Mouse (Mus musculus): ENCODE measurements at regions not wholly inside any gene's neighbourhood (a gene's known extent, or its start where the extent isn't known, plus 50 kb on each side); places are given as distances from the start of the nearest gene placed in this dataset.

DNA sequence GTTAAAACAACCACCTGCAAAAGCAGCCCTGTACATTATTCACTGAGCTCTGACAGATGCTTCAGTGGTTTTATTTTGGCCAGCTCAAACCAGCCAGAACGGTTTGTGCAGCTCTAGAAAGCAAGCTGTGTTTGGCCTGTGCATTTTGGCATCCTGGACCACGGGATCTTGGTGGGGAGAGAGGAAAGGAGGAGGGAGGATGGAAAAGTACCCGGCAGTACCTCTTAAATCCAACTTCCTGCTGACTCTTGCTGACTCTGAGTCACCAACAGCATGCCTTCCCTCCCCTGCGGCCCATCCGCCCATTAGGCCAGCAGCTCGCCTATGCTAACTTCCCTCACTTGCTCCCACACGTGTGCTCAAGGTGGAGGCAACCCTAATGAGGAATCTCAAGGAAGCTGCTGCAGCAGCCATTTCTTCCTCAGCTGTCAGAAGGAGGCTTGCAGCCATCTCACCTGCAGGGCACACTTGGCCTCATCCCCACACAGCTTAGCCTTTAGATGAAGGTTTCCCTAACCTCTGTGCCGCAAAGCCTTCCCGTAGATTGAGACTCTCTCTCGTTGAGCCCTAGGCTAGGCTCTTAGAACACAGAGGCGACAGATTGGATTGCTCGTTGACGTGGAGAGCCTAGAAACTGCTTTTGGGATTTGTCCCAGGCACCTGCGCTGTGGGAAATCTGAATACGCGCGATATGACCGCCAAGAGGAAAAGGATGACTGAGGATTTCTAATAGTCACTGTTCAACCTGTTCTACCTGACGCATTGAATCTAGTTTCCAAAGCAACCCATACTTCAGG, 495.2 kb upstream of the Kif18a start:
- TF ChIP-seq CTCF (IDR thresholded peaks at IDR 0.05), result no peak
- no peak for TF ChIP-seq EP300 (IDR thresholded peaks at IDR 0.05)
- Histone ChIP-seq H3K27ac (ENCODE audit: low read length) (no peak overlapping the region), H3K9ac (replicated peaks; ENCODE audit: low read depth) (no peak overlapping the region), H3K9me3 (ENCODE audit: low read length) (no peaks in the 10 kb centered on the region), H3K4me2 (replicated peaks; ENCODE audit: low read depth, low read length) (no peak overlapping the region), H3K27me3 (replicated peaks; ENCODE audit: insufficient read depth, low read length) (no peaks in the 10 kb centered on the region), H3K4me3 (ENCODE audit: low read depth, low read length) (no peak overlapping the region), H3K36me3 (ENCODE audit: insufficient read depth, low read length) (no peaks in the 10 kb centered on the region), H3K4me1 (ENCODE audit: insufficient read depth, low read depth, low read length) (no peaks in the 10 kb centered on the region)
- WGBS, result 77% methylated on average over 19 of the region's 19 CpGs
- DNase-seq (ENCODE audit: low spot score) (no peak), ATAC-seq (no peak)

DNA sequence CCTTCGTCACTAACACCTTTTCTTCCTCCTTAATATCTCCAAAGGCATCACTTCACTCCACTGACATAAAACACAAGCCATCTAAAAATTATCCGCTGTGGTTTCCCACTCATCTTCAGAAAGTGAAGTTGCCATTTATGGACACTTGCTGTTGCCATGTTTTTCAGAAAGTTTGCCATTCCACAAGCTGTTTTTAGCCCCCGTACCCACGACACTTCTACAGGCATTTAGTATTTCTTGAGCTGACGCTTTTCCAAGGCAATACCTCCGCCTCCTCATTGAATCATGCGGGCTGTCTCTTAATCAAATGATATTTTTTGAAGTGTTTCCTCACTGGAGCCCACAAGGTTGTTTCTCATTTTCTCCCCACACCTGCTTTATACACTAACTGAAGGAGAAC, 491.4 kb upstream of the Kif18a start:
- H3K27me3 ChIP-seq (replicated peaks; ENCODE audit: insufficient read depth, low read length), result no peaks in the 10 kb centered on the region
- no peaks in the 10 kb centered on the region for H3K9me3 ChIP-seq (ENCODE audit: low read length)
- ATAC-seq (no peak), DNase-seq (ENCODE audit: low spot score) (no peak)
- no peaks in the 10 kb centered on the region for H3K36me3 ChIP-seq (ENCODE audit: insufficient read depth, low read length)
- TF ChIP-seq EP300 (IDR thresholded peaks at IDR 0.05) (no peak), CTCF (IDR thresholded peaks at IDR 0.05) (no peak)
- no peak overlapping the region for H3K4me2 ChIP-seq (replicated peaks; ENCODE audit: low read depth, low read length)
- no peak overlapping the region for H3K9ac ChIP-seq (replicated peaks; ENCODE audit: low read depth)
- no peaks in the 10 kb centered on the region for H3K4me1 ChIP-seq (ENCODE audit: insufficient read depth, low read depth, low read length)
- WGBS, result 76% methylated on average over 7 of the region's 7 CpGs
- H3K4me3 ChIP-seq (ENCODE audit: low read depth, low read length), result no peak overlapping the region
- H3K27ac ChIP-seq (ENCODE audit: low read length), result no peak overlapping the region

DNA sequence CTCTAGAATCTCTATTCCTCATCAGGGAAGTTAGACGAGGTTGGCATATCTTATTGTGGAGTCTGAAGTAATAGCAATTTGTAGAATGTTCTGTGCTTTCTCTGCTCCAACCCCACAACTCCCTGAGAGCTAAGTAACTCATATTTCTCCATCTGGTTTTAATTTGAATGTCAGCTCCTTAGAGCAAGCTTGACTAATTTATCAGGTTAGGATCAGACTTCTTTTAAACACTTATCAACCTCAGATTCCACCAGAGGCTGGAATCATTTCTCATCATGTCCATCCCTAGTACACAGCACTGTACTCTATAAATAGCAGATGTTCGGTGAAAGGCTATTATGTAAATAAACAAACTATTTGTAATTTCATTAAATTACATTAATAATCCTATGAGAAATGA, 485.4 kb upstream of the Kif18a start:
- H3K9ac ChIP-seq (replicated peaks; ENCODE audit: low read depth), result no peak overlapping the region
- H3K27ac ChIP-seq (ENCODE audit: low read length), result no peak overlapping the region
- no peak overlapping the region for H3K4me3 ChIP-seq (ENCODE audit: low read depth, low read length)
- no peaks in the 10 kb centered on the region for H3K4me1 ChIP-seq (ENCODE audit: insufficient read depth, low read depth, low read length)
- H3K36me3 ChIP-seq (ENCODE audit: insufficient read depth, low read length), result no peaks in the 10 kb centered on the region
- WGBS, result 32% methylated on average over 2 of the region's 2 CpGs
- no peak overlapping the region for H3K4me2 ChIP-seq (replicated peaks; ENCODE audit: low read depth, low read length)
- TF ChIP-seq EP300 (IDR thresholded peaks at IDR 0.05) (no peak), CTCF (IDR thresholded peaks at IDR 0.05) (no peak)
- no peak for ATAC-seq
- DNase-seq (ENCODE audit: low spot score), result no peak
- H3K27me3 ChIP-seq (replicated peaks; ENCODE audit: insufficient read depth, low read length), result no peaks in the 10 kb centered on the region
- H3K9me3 ChIP-seq (ENCODE audit: low read length), result no peaks in the 10 kb centered on the region

DNA sequence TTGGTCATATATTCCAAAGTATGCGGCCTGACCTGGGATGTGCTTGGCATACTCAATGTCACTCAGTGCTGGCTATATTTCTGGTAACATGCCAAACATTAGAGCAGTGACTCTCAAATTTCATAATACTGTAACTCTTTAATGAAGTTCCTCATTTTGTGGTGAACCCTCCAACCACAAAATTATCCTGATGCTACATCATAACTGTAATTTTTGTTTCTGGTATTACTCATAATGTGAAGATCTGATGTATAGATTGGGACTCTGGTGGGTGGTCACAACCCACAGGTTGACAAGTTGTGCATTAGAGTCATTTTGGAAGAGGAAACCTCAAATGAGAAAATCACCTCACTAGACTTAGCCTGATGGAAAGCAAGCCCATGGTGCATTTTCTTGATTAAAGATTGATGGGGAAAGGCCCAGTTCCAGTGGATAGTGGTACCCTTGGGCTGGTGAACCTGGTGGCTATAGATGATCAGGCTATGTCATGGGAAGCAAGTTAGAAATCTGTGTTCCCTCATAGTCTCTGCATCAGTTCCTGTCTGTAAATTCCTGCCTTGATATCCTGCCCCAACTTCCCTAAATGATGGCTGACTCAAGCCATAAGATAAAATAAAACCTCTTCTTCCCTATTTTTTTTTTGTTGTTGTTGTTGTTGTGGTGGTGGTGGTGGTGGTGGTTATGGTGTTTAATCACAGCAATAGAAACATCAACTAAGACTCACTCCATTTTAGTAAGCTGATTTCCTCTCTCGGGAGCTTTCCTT, 483.5 kb upstream of the Kif18a start:
- no peak overlapping the region for H3K4me2 ChIP-seq (replicated peaks; ENCODE audit: low read depth, low read length)
- no peak overlapping the region for H3K27ac ChIP-seq (ENCODE audit: low read length)
- no peaks in the 10 kb centered on the region for H3K9me3 ChIP-seq (ENCODE audit: low read length)
- ATAC-seq, result no peak
- H3K36me3 ChIP-seq (ENCODE audit: insufficient read depth, low read length), result no peaks in the 10 kb centered on the region
- TF ChIP-seq CTCF (IDR thresholded peaks at IDR 0.05), result no peak
- no peak for TF ChIP-seq EP300 (IDR thresholded peaks at IDR 0.05)
- H3K27me3 ChIP-seq (replicated peaks; ENCODE audit: insufficient read depth, low read length), result no peaks in the 10 kb centered on the region
- H3K4me1 ChIP-seq (ENCODE audit: insufficient read depth, low read depth, low read length), result no peaks in the 10 kb centered on the region
- no peak overlapping the region for H3K9ac ChIP-seq (replicated peaks; ENCODE audit: low read depth)
- WGBS, result 84% methylated on average over 2 of the region's 2 CpGs
- no peak overlapping the region for H3K4me3 ChIP-seq (ENCODE audit: low read depth, low read length)
- DNase-seq (ENCODE audit: low spot score), result no peak

- H3K9ac ChIP-seq (replicated peaks; ENCODE audit: low read depth), result no peak overlapping the region
- TF ChIP-seq EP300 (IDR thresholded peaks at IDR 0.05) (no peak), CTCF (IDR thresholded peaks at IDR 0.05) (no peak)
- H3K4me2 ChIP-seq (replicated peaks; ENCODE audit: low read depth, low read length), result no peak overlapping the region
- H3K4me1 ChIP-seq (ENCODE audit: insufficient read depth, low read depth, low read length), result no peaks in the 10 kb centered on the region
- no peak for DNase-seq (ENCODE audit: low spot score)
- no peaks in the 10 kb centered on the region for H3K27me3 ChIP-seq (replicated peaks; ENCODE audit: insufficient read depth, low read length)
- H3K4me3 ChIP-seq (ENCODE audit: low read depth, low read length), result no peak overlapping the region
- ATAC-seq, result no peak
- H3K27ac ChIP-seq (ENCODE audit: low read length), result no peak overlapping the region
- H3K36me3 ChIP-seq (ENCODE audit: insufficient read depth, low read length), result no peaks in the 10 kb centered on the region
- no peaks in the 10 kb centered on the region for H3K9me3 ChIP-seq (ENCODE audit: low read length)
Observed at GRCm38 (mm10) chr2:108812367-108812766, 468.2 kb upstream of the Kif18a start.

DNA sequence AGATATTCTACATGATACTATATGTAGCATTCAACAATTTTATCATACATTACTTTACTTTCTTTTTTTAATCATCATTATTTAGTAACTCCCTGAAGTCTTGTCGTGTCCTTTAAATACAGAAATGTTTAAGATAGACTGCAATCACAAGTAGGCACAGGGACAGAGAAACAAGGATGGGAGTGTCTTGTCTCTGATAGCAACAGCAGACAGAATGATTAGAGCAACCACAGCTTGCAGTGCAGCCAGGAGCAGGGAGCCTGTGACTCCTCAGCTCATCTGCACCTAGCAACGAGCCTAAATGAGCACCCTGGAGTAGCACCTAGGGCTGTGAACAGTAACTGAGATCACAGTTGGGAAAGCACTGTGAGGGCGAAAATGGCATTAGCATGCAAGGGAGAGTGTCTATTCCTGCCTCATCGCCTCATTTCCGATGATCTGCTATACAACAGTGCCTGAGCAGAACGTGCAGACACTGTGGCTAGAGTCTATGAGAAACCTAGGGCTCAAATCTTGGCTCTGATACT, 467.4 kb upstream of the Kif18a start:
- no peaks in the 10 kb centered on the region for H3K27me3 ChIP-seq (replicated peaks; ENCODE audit: insufficient read depth, low read length)
- WGBS, result 52% methylated on average over 6 of the region's 6 CpGs
- H3K4me3 ChIP-seq (ENCODE audit: low read depth, low read length), result no peak overlapping the region
- H3K9ac ChIP-seq (replicated peaks; ENCODE audit: low read depth), result no peak overlapping the region
- no peak for ATAC-seq
- H3K9me3 ChIP-seq (ENCODE audit: low read length), result no peaks in the 10 kb centered on the region
- no peak for DNase-seq (ENCODE audit: low spot score)
- no peak overlapping the region for H3K4me2 ChIP-seq (replicated peaks; ENCODE audit: low read depth, low read length)
- TF ChIP-seq EP300 (IDR thresholded peaks at IDR 0.05) (no peak), CTCF (IDR thresholded peaks at IDR 0.05) (no peak)
- H3K4me1 ChIP-seq (ENCODE audit: insufficient read depth, low read depth, low read length), result no peaks in the 10 kb centered on the region
- no peak overlapping the region for H3K27ac ChIP-seq (ENCODE audit: low read length)
- no peaks in the 10 kb centered on the region for H3K36me3 ChIP-seq (ENCODE audit: insufficient read depth, low read length)

Data from lung, postnatal 0 days (tissue).